Mouse (Mus musculus) stomach, embryonic 14.5 days (tissue): ENCODE data around the gene Kctd6. TPM values are rescaled to one million over a fixed set of nuclear protein-coding genes. Genes with fewer than 3 reads are reported as not detected.
A peak's percentile ranks its signal among the peaks of the same experiment; 100 is the strongest.

Source experiments
- ATAC-seq: fragments of 200-750 bp; cut with Nextera tagmentation; 2 replicates; pipeline ENCODE4 v1.8.0; 2017; ENCODE audit warnings: low read depth, moderate TSS enrichment; ENCODE audit not compliant: insufficient number of reproducible peaks, insufficient read depth, low FRiP score
- H3K27ac ChIP-seq: fragments of 300-500 bp; sonication (generic); 2 replicates; pipeline ENCODE4 v1.5.1; 2014; ENCODE audit warnings: mild to moderate bottlenecking, low read length, moderate library complexity, mixed read lengths
- H3K27me3 ChIP-seq: fragments of 300-500 bp; sonication (generic); 2 replicates; pipeline ENCODE4 v1.6.1; 2014; ENCODE audit warnings: low read length, control low read depth, mixed read lengths; ENCODE audit not compliant: control insufficient read depth, insufficient read depth
- H3K36me3 ChIP-seq: fragments of 300-500 bp; sonication (generic); 2 replicates; pipeline ENCODE4 v1.6.1; 2014; ENCODE audit warnings: mild to moderate bottlenecking, control low read depth, low read length, moderate library complexity, mixed read lengths; ENCODE audit not compliant: control insufficient read depth, insufficient read depth
- H3K4me1 ChIP-seq: fragments of 300-500 bp; sonication (generic); 2 replicates; pipeline ENCODE4 v1.6.1; 2014; ENCODE audit warnings: low read length, control low read depth, mixed read lengths; ENCODE audit not compliant: control insufficient read depth, insufficient read depth
- H3K4me2 ChIP-seq: fragments of 300-500 bp; sonication (generic); replicated peaks from 2 replicates; pipeline ENCODE4 v1.6.1; 2014; ENCODE audit warnings: low read depth, low read length, control low read depth
- H3K4me3 ChIP-seq: fragments of 300-500 bp; sonication (generic); 2 replicates; pipeline ENCODE4 v1.5.1; 2014; ENCODE audit warnings: low read depth, low read length, control low read depth
- H3K9ac ChIP-seq: fragments of 300-500 bp; sonication (generic); replicated peaks from 2 replicates; pipeline ENCODE4 v1.6.1; 2014; ENCODE audit warnings: low read depth, mild to moderate bottlenecking, control low read depth, low read length, moderate library complexity, mixed read lengths
- H3K9me3 ChIP-seq: fragments of 300-500 bp; sonication (generic); 2 replicates; pipeline ENCODE4 v1.6.1; 2016; ENCODE audit warnings: low read depth, low read length, control low read depth; ENCODE audit not compliant: control insufficient read depth
- WGBS: fragments of 180-500 bp; shearing (Covaris S2); extraction: QIAGEN DNeasy Blood & Tissue Kit; methylation state at CpG from one replicate; pipeline ENCODE4 v1.1.7; 2014; 5-methylcytosine and 5-hydroxymethylcytosine counted together
- polyA plus RNA-seq: library from polyadenylated mRNA; unstranded; fragments of >200 nt; fragmentation: Nextera tagmentation; extraction: Ambion mirVana; gene quantifications from 2 replicates; pipeline ENCODE4 v1.2.1, GENCODE M21; 2014

The Kctd6 gene
- polyA plus RNA-seq, 1 experiment from 2014 or later: 4.8 TPM

- no peak overlapping the region for H3K27ac ChIP-seq
- no peak overlapping the region for H3K9ac ChIP-seq
- H3K9me3 ChIP-seq: no peaks in the 10 kb centered on the region
- H3K4me1 ChIP-seq: no peaks in the 10 kb centered on the region
- no peaks in the 10 kb centered on the region for H3K27me3 ChIP-seq
- WGBS: 82% methylated on average over 5 of the region's 5 CpGs
- no peak for ATAC-seq
- no peaks in the 10 kb centered on the region for H3K36me3 ChIP-seq
- H3K4me2 ChIP-seq: no peak overlapping the region
- no peak overlapping the region for H3K4me3 ChIP-seq
These were observed 6.4 kb upstream of the Kctd6 start for GRCm38 (mm10) chr14:8207543-8207942.

GRCm38 (mm10) chr14:8208876-8209275 is 5.1 kb upstream of the Kctd6 start:
- Histone ChIP-seq H3K27ac (no peak overlapping the region), H3K36me3 (no peaks in the 10 kb centered on the region), H3K9me3 (no peaks in the 10 kb centered on the region), H3K9ac (no peak overlapping the region), H3K27me3 (no peaks in the 10 kb centered on the region), H3K4me1 (no peaks in the 10 kb centered on the region), H3K4me2 (no peak overlapping the region), H3K4me3 (no peak overlapping the region)
- no peak for ATAC-seq
- 68% methylated on average over 3 of the region's 3 CpGs for WGBS

- Histone ChIP-seq H3K4me3 (no peak overlapping the region), H3K9me3 (no peaks in the 10 kb centered on the region), H3K27me3 (no peaks in the 10 kb centered on the region), H3K4me2 (no peak overlapping the region), H3K27ac (no peak overlapping the region), H3K36me3 (no peaks in the 10 kb centered on the region), H3K4me1 (0 out of 2 replicates have a peak, but pooled peaks cover under 1% of the 10 kb centered on the region), H3K9ac (no peak overlapping the region)
- no peak for ATAC-seq
- 85% methylated on average over 2 of the region's 2 CpGs for WGBS
These were observed 4.0 kb upstream of the Kctd6 start for GRCm38 (mm10) chr14:8209896-8210295.

- no peak overlapping the region for H3K9ac ChIP-seq
- no peak overlapping the region for H3K27ac ChIP-seq
- no peaks in the 10 kb centered on the region for H3K9me3 ChIP-seq
- 77% methylated on average over 2 of the region's 2 CpGs for WGBS
- H3K4me3 ChIP-seq: no peak overlapping the region
- no peak for ATAC-seq
- no peak overlapping the region for H3K4me2 ChIP-seq
- no peaks in the 10 kb centered on the region for H3K36me3 ChIP-seq
- H3K4me1 ChIP-seq: 0 out of 2 replicates have a peak, but pooled peaks cover 4% of the 10 kb centered on the region
- H3K27me3 ChIP-seq: no peaks in the 10 kb centered on the region
These were observed 944 bp upstream of the Kctd6 start for GRCm38 (mm10) chr14:8212996-8213395.

GRCm38 (mm10) chr14:8214299-8215207 is 613 bp downstream of the Kctd6 start:
- Histone ChIP-seq H3K27me3 (no peaks in the 10 kb centered on the region), H3K4me1 (0 out of 2 replicates have a peak, but pooled peaks cover 4% of the 10 kb centered on the region), H3K9me3 (no peaks in the 10 kb centered on the region), H3K4me2 (peak overlapping the region; percentile 90), H3K36me3 (no peaks in the 10 kb centered on the region), H3K4me3 (peak overlapping the region; percentile 70), H3K9ac (peak overlapping the region; percentile 80), H3K27ac (peak overlapping the region; percentile 63)
- 2% methylated on average over 63 of the region's 63 CpGs for WGBS
- ATAC-seq: peak; percentile 83

GRCm38 (mm10) chr14:8215208-8215778 is 1.4 kb downstream of the Kctd6 start:
- ATAC-seq: no peak
- no peak overlapping the region; the same call in 1 of the 2 replicates for H3K9ac ChIP-seq

GRCm38 (mm10) chr14:8216100-8216499 is 2.2 kb downstream of the Kctd6 start:
- Histone ChIP-seq H3K9me3 (no peaks in the 10 kb centered on the region), H3K27me3 (no peaks in the 10 kb centered on the region), H3K27ac (no peak overlapping the region), H3K36me3 (no peaks in the 10 kb centered on the region), H3K4me2 (0 out of 2 replicates have a peak overlapping the region, but pooled peaks have one; percentile 90), H3K9ac (no peak overlapping the region), H3K4me1 (0 out of 2 replicates have a peak, but pooled peaks cover 4% of the 10 kb centered on the region), H3K4me3 (no peak overlapping the region)
- ATAC-seq: no peak
- WGBS: 70% methylated on average over 5 of the region's 5 CpGs

More at GRCm38 (mm10) chr14:8215208-8215778, 1.4 kb downstream of the Kctd6 start:
- peak overlapping the region; percentile 90 for H3K4me2 ChIP-seq
- H3K4me1 ChIP-seq: 0 out of 2 replicates have a peak, but pooled peaks cover 4% of the 10 kb centered on the region
- H3K4me3 ChIP-seq: peak overlapping the region; percentile 70; the same call in 1 of the 2 replicates
- H3K36me3 ChIP-seq: no peaks in the 10 kb centered on the region
- no peaks in the 10 kb centered on the region for H3K27me3 ChIP-seq
- H3K27ac ChIP-seq: no peak overlapping the region
- no peaks in the 10 kb centered on the region for H3K9me3 ChIP-seq
- 26% methylated on average over 21 of the region's 21 CpGs for WGBS

DNA sequence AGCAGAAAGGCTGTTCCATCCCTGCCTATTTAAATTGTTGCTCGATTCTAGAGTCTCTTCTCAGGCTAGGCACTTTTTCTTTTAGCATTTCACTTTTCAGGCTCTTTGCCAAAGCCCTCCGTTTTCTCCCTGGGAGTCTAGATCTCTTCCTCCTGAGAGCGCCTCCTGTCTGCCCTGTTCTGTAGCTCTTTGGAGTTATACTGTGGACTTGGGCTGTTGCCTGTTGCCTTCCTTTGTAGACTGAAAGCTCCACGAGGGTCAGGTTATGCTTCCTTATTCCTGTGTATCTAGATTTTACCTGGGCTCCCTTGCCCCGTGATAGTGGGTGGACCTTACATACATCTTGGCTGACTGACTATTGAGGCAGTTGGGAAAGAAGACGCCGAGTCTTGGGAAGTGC is 4.3 kb downstream of the Kctd6 start:
- 68% methylated on average over 7 of the region's 7 CpGs for WGBS
- H3K4me2 ChIP-seq: no peak overlapping the region

More for the DNA sequence above, 4.3 kb downstream of the Kctd6 start:
- H3K9ac ChIP-seq: no peak overlapping the region
- 0 out of 2 replicates have a peak, but pooled peaks cover 4% of the 10 kb centered on the region for H3K4me1 ChIP-seq
- H3K4me3 ChIP-seq: no peak overlapping the region
- no peak overlapping the region for H3K27ac ChIP-seq
- H3K36me3 ChIP-seq: peaks cover 10% of the 10 kb centered on the region; the same call in 1 of the 2 replicates
- no peaks in the 10 kb centered on the region for H3K27me3 ChIP-seq
- no peak for ATAC-seq
- no peaks in the 10 kb centered on the region for H3K9me3 ChIP-seq
